Mouse (Mus musculus) left cerebral cortex, postnatal 14 days (tissue): ENCODE data around the gene Mtcl1. TPM values are rescaled to one million over a fixed set of nuclear protein-coding genes. Genes with fewer than 3 reads are reported as not detected.

Source experiments
- DNase-seq, 2 experiments: peaks; one replicate each; pipeline ENCODE4 v3.0.0; 2021 to 2022; ENCODE audit warnings: low spot score in 2 of 2, mixed read lengths in 1 of 2
- intact Hi-C: fragments of 180-260 bp; cut with DNase I; formaldehyde crosslinking; loops from one replicate; pipeline ENCODE4 v1.15.1; 2025
- total RNA-seq, 2 experiments: library from RNA; stranded (reverse); gene quantifications; 2 replicates each; pipeline ENCODE4 v1.2.3; 2021

Mtcl1 gene
- total RNA-seq, 2 experiments from 2014 or later, result 62.7 to 87.2 TPM

GRCm38 (mm10) chr17:66416436-66416835, 33.1 kb downstream of the Mtcl1 start:
- intact Hi-C loops, result no loop called here
- no peak for DNase-seq

DNA sequence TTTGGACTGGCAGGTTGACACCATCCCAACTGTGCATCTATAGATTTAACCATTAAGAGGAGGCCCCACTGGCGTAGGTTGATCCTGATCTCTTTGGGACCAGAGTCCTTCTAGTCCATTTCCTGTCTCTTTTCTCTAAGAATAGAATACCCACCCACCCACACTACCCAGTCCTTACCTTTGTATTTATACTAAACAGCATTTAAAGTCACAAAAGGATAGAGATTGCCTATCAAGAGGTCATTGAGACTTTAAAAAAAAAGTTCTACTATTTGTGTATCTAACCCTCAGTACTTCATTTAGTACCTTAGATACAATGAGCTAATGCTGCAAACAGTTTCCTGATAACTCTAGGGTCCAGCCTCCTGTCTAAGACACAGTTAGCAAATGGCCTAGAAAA, 35.2 kb downstream of the Mtcl1 start:
- intact Hi-C loops, result no loop called here
- DNase-seq, result no peak

DNA sequence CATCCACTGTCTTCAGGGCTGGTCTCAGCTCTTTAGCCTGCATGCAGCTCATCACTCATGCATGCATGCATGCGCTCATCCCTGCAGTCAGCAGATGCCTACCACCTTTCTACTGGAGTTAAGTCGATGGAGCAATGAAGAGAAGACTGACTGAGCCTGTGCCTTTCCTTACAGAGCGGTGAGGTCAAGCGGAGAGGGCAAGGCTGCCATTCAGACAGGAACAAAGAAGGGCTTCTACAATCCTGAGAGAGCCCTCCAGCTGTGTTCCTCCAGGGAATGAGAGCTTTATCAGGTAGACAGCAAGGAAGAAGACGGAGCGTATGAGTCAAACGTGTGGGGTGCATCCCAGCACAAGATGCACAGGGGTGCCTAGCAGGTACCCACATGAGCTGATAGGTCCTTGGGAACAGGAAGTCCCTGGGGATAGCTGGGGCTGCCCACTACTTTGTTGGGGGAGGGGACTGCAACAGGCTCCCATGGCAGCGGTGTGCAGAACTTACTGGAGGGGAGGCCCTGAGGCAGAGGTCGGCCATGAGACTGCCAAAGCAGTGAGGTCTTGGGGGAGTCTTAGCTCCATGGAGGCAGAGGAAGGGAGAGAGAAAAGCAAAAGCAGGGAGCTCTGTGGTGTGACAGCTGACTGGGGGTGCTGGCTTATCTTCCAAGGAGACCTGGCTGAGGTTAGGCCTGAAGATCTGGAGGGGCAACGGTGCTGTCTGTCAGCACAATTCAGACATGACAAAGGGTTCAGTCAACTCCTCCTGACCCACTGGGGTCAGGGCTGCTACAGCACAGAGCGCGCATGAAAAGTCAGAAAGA, 37.2 kb downstream of the Mtcl1 start:
- intact Hi-C loops, result no loop called here
- no peak for DNase-seq

GRCm38 (mm10) chr17:66410884-66411426, 38.6 kb downstream of the Mtcl1 start:
- intact Hi-C loops, result no loop called here
- no peak for DNase-seq

- DNase-seq, result no peak
- intact Hi-C loops, result no loop called here
Measured at GRCm38 (mm10) chr17:66409070-66409605, 40.4 kb downstream of the Mtcl1 start.

DNA sequence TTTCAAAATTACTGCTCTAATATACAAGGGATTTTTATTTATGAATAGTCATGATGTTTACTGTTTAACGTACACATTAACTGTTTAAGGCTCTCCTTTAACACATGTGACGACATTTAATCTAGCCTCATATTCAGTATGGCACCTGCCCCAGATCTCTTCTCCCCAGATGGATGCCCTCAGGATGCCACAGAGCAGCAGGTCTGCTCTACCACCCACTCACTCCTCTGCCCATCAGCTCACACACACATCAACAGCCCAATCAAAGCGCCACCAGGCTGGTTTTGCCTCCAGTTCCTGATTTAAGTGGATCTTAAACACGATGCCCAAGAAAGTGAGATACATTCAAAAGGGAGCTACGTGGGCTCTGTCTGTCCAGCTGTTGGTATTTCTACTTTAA, 41.1 kb downstream of the Mtcl1 start:
- intact Hi-C loops, result no loop called here
- DNase-seq, result no peak

GRCm38 (mm10) chr17:66407833-66408232, 41.7 kb downstream of the Mtcl1 start:
- intact Hi-C loops, result no loop called here
- DNase-seq, result no peak

DNA sequence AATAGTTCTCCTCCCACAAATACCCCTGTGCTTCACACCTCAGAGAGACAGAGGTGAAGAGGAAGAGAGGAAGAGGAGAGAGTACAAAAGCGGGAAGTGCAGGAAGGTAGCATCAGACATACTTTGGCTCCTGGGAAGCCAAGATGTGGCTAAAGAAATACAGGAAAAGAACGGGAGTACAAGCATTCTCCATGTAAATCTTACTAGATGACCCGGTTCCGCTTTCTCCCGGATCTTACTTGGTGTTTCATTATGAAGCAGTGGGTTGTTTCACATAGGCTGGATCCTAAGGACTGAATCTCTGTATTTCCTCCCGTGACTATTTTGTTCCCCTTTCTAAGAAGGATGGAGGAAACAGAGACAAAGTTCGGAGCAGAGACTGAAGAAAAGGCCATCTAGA, 43.9 kb downstream of the Mtcl1 start:
- DNase-seq, result no peak
- intact Hi-C loops, result no loop called here

DNA sequence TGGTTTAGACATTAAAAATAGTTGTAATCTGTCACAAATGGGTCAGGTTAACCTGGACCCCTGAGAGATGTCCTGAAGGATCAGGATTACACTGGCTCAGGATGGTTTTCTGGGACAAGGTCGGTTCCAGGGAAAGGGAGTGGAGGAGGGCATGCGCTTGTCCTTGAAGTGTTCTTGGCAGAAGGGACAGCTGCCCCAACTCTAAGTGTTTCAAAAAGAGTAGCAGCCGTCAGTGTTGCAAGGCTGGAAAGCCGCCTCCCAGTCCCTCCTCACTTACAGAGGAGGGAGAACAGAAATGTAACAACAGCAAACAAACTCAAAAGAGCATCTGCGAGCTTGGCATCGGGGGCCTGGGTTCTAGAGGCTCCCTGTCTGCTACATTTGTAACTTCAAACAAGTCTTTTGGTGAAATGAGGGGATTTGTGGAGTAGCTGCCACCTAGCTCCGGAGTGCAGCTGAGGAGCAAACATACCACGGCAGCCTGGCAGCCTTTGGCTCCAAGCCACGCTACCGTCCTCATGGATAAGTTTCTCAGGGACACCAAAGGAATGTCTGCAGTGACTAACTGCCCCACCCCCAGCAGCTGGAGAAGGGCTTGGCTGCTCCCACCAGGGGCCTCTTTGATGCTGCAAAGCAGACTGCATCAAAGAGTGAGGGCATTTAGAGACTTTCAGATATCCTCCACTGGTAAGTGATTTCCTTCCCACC, 44.5 kb downstream of the Mtcl1 start:
- intact Hi-C loops, result no loop called here
- peak; percentile 39 to 44 for DNase-seq

DNA sequence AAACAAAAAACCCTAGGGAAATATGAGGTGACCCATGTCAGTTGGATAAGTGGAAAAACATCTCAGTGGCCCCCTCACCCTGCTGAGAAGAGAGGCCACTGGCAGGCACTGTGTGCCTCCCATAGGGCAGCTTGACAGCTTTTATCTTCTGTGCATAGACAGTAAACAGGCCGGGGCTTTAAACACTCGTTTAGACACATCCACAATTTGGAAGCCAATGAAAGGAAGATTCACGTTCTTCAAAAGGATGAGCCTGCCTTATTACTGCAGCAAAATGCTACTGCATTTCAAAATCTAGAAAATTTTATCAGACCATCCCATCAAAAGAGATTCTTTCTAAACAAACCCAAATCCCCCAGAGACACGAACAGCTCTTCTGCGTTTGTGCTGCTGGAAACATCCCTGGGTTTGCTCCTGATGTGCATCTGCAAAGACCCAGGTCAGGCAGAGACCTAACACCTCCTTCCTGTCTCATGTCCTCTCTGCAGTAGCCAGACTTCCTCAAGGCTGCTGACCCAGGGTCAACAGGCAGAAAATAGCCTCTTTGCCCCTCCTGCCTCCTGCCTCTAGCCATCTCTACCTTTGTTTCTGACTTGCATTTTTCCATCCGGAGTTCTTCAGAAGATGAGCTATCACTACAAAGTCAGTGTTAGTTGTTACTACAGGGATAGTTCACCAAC, 46.6 kb downstream of the Mtcl1 start:
- no peak for DNase-seq
- intact Hi-C loops, result no loop called here

- intact Hi-C loops, result no loop called here
- DNase-seq, result no peak
Measured at GRCm38 (mm10) chr17:66401596-66402265, 47.8 kb downstream of the Mtcl1 start.

GRCm38 (mm10) chr17:66399780-66400179, 49.8 kb downstream of the Mtcl1 start:
- intact Hi-C loops, result no loop called here
- no peak for DNase-seq

- intact Hi-C loops, result no loop called here
- DNase-seq, result no peak
Measured at GRCm38 (mm10) chr17:66394571-66394970, 55.0 kb downstream of the Mtcl1 start.

DNA sequence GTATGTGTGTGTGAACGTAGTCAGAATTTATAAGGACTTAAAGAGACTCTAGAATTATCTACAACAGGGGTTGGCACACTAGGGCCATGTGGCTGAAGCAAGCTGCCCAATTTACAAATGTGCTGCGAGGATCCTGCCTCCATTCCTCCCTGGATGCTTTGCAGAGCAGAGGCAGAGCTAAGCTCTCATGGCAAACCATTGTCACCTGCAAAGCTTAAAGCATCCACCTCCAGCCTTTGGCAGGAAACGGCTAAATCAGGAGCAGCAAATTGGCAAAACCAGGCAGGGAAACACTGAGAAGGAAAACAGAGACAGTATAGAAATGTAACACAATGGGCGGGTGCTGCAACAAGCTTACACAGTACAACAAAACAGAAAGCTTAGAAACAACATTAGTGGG, 61.2 kb downstream of the Mtcl1 start:
- intact Hi-C loops, result no loop called here
- DNase-seq, result no peak

GRCm38 (mm10) chr17:66381338-66381737, 68.2 kb downstream of the Mtcl1 start:
- no peak for DNase-seq
- intact Hi-C loops, result no loop called here

- DNase-seq, result peak in 1 of 2 experiments; percentile 27
- intact Hi-C loops, result no loop called here
Measured at GRCm38 (mm10) chr17:66379900-66380857, 69.4 kb downstream of the Mtcl1 start.

DNA sequence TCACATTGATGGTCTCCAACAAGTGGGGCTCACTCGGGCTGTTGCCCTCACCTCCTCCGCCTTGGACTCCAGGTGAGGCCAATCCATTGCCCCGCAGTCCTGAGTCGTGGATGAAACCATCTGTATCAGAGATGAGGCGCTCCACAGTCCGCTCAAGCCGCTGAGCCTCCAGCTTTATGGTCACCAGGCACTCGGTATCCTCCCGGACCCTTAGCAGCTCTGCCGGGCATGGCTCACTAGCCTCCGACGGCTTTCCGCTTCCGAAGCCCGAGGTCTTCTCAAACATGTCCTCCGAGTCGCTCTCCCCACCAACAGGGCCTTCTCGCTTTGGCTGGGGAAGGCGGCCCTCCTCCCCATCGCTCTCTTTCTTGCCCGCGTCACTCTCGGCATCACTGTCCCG, 70.2 kb downstream of the Mtcl1 start:
- no peak for DNase-seq
- intact Hi-C loops, result no loop called here

GRCm38 (mm10) chr17:66378127-66378526, 71.4 kb downstream of the Mtcl1 start:
- DNase-seq, result no peak
- intact Hi-C loops, result no loop called here
